Mouse (Mus musculus) left cerebral cortex, adult 8-10 months (tissue): ENCODE data around the gene Gm11172. TPM values are rescaled to one million over a fixed set of nuclear protein-coding genes. Genes with fewer than 3 reads are reported as not detected.

Experiments
- total RNA-seq, 4 experiments: library from RNA; stranded (reverse); gene quantifications; 2 replicates each; pipeline ENCODE4 v1.2.4; 2022

The Gm11172 gene
- total RNA-seq, 4 experiments from 2014 or later: not detected

Other genes with a start within 250 kb of the Gm11172 start
- under 1 TPM; 0.49 to 0.98 (median 0.69) TPM for gene Socs1, start 27.4 kb upstream of the Gm11172 start, total RNA-seq
- not detected for gene Tnp2, start 24.3 kb upstream of the Gm11172 start, total RNA-seq
- not detected for gene Prm3, start 22.0 kb upstream of the Gm11172 start, total RNA-seq
- gene Prm2, start 16.8 kb upstream of the Gm11172 start, total RNA-seq: not detected
- not detected for gene Prm1, start 7.1 kb upstream of the Gm11172 start, total RNA-seq
- under 1 TPM; 0.14 to 0.57 (median 0.17) TPM for gene Rmi2, start 22.1 kb downstream of the Gm11172 start, total RNA-seq
- 100 to 1,000 TPM; 174 to 204 (median 186) TPM for gene Snn, start 248.0 kb downstream of the Gm11172 start, total RNA-seq